Mouse (Mus musculus) bone marrow macrophage, adult 2 months (primary cell): ENCODE results near the gene Ppfibp1. TPM values are rescaled to one million over a fixed set of nuclear protein-coding genes. Genes with fewer than 3 reads are reported as not detected.

ENCODE experiments used
- H3K27ac ChIP-seq: 2 replicates; pipeline ENCODE4 v1.5.1; 2012; ENCODE audit warnings: low read depth, low read length; ENCODE audit not compliant: insufficient read depth
- H3K4me1 ChIP-seq: 2 replicates; pipeline ENCODE4 v1.6.1; 2012; ENCODE audit warnings: low read length; ENCODE audit not compliant: control insufficient read depth, insufficient read depth
- H3K4me3 ChIP-seq: 2 replicates; pipeline ENCODE4 v1.5.1; 2012; ENCODE audit warnings: mild to moderate bottlenecking, low read length, moderate library complexity; ENCODE audit not compliant: insufficient read depth
- CTCF ChIP-seq: IDR thresholded peaks from 2 replicates; pipeline ENCODE4 v1.5.1; 2012; ENCODE audit warnings: low read depth, mild to moderate bottlenecking, low read length, moderate library complexity
- POLR2A ChIP-seq: IDR thresholded peaks from 2 replicates; pipeline ENCODE4 v1.6.1; 2012; ENCODE audit warnings: mild to moderate bottlenecking, low read depth, low read length, borderline replicate concordance
- polyA plus RNA-seq: library from polyadenylated mRNA; stranded (reverse); fragments of >200 nt; gene quantifications from 2 replicates; pipeline ENCODE4 v1.2.4, GENCODE M21; 2012; ENCODE audit not compliant: missing spikeins, insufficient read depth, insufficient read length

Gene Ppfibp1
- polyA plus RNA-seq, 1 experiment: 31.2 TPM

DNA sequence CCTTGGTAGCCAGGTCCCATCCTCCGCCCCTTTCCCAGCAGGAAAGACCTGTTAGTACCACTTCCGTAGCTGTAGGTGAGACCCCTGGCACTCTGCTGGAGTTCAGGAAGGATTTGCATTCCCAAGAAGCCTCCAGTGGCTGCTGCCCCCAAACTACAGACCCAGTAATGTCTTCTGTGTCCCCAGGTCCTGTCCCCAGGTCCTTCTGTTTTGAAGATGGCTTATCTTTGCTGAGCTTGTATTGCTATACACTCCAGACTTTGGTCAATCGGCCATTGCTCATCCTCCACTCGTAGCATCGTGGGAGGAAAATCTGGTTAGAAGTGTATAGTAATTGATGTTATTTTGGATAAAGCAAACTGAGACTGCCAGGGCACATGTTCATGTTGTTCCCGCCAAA, 79.5 kb downstream of the Ppfibp1 start:
- TF ChIP-seq CTCF (no peak), POLR2A (no peak)
- no peak overlapping the region for H3K27ac ChIP-seq
- 0 out of 2 replicates have a peak, but pooled peaks cover under 1% of the 10 kb centered on the region for H3K4me1 ChIP-seq
- no peak overlapping the region for H3K4me3 ChIP-seq

DNA sequence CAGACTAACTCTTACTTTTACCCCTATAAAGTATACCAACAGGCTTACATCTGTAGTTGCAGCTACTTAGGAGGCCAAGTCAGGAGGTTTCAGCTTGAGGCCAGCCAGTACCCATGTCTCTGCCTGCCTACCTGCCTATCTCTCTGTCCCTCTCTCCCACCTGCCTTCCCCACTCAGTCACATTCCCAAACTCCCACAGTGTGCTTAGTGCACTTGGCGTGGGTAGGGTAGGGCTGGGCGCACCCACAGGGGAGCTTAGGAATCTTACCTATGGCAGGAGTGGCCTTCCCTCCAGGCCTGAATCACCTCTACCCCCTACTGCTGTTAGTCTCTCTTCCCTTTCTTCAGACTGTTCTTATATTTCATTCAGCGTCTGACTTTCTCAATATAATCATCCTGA, 82.5 kb downstream of the Ppfibp1 start:
- peaks cover 3% of the 10 kb centered on the region; the same call in 1 of the 2 replicates for H3K4me1 ChIP-seq
- TF ChIP-seq POLR2A: no peak
- no peak for TF ChIP-seq CTCF
- H3K4me3 ChIP-seq: no peak overlapping the region
- no peak overlapping the region for H3K27ac ChIP-seq

- no peak overlapping the region for H3K27ac ChIP-seq
- TF ChIP-seq CTCF: no peak
- TF ChIP-seq POLR2A: no peak
- H3K4me1 ChIP-seq: peaks cover 3% of the 10 kb centered on the region; the same call in 1 of the 2 replicates
- no peak overlapping the region for H3K4me3 ChIP-seq
Observed at GRCm38 (mm10) chr6:146971366-146971765, 83.1 kb downstream of the Ppfibp1 start.

- Histone ChIP-seq H3K4me1 (peaks cover 3% of the 10 kb centered on the region; the same call in 1 of the 2 replicates), H3K27ac (no peak overlapping the region), H3K4me3 (no peak overlapping the region)
- TF ChIP-seq CTCF (no peak), POLR2A (no peak)
Observed at GRCm38 (mm10) chr6:146972009-146972408, 83.7 kb downstream of the Ppfibp1 start.

- no peak for TF ChIP-seq CTCF
- TF ChIP-seq POLR2A: no peak
- H3K4me1 ChIP-seq: peaks cover 3% of the 10 kb centered on the region; the same call in 1 of the 2 replicates
- no peak overlapping the region for H3K27ac ChIP-seq
- no peak overlapping the region for H3K4me3 ChIP-seq
Observed at GRCm38 (mm10) chr6:146972740-146973139, 84.5 kb downstream of the Ppfibp1 start.

DNA sequence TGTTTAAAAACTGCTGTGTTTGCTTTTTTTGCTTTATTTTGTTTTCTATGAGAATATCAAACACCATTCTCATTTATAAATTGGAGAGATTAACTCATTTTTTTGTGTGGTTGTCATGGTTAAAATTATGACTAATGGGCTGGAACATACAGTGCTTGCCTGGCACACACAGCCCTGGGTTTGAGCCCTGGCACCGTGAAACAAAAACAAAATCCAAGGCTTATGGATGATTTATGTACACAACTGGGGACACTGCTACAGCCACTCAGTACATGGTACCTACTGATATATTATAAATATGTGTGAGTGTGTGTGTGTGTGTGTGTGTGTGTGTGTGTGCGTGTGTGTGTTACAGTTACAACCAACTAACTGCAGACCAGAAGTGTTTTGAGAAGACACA, 85.1 kb downstream of the Ppfibp1 start:
- H3K4me1 ChIP-seq: peaks cover 3% of the 10 kb centered on the region; the same call in 1 of the 2 replicates
- no peak overlapping the region for H3K27ac ChIP-seq
- H3K4me3 ChIP-seq: no peak overlapping the region
- TF ChIP-seq CTCF (no peak), POLR2A (no peak)

DNA sequence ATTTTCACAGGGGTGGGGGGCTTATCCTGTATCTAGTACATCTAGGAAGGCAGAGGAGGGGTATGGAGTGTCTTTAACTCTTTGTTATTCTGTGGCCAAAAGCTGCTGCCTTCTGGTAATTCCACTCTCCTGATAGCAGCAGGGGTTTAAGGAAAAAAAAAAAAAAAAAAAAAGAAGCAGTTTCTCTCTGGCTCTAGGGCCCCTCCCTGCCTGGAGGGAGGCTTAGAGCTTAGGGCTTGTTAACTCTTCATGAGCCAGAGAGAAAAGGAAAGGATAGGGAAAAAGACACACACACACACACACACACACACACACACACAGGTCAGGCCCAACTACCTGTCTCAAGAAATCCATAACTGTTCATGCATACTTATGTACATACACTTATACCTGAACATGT, 85.5 kb downstream of the Ppfibp1 start:
- peaks cover 3% of the 10 kb centered on the region; the same call in 1 of the 2 replicates for H3K4me1 ChIP-seq
- H3K27ac ChIP-seq: no peak overlapping the region
- no peak overlapping the region for H3K4me3 ChIP-seq
- TF ChIP-seq CTCF (no peak), POLR2A (no peak)

DNA sequence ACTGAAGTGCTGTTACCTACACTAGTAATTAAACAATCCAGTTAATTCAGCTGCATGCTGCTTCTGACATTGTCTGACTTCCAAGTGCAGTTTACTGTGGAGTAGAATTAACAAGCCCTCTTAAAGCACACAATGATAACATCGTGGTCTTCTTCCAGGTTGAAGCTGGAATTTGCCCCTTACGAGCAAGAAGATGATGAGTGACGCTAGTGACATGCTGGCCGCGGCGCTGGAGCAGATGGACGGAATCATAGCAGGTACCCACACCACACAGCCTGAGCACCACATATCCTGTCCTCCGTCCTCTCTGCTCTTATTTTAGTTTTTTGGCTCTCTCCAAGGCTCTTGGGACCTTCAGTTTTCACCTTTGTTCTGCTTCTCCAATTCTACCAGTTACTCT, 88.2 kb downstream of the Ppfibp1 start:
- peaks cover 3% of the 10 kb centered on the region; the same call in 1 of the 2 replicates for H3K4me1 ChIP-seq
- no peak overlapping the region for H3K4me3 ChIP-seq
- H3K27ac ChIP-seq: no peak overlapping the region
- no peak for TF ChIP-seq CTCF

GRCm38 (mm10) chr6:146978691-146979114, 90.4 kb downstream of the Ppfibp1 start:
- Histone ChIP-seq H3K27ac (no peak overlapping the region), H3K4me1 (peaks cover 11% of the 10 kb centered on the region), H3K4me3 (no peak overlapping the region)
- no peak for TF ChIP-seq CTCF

DNA sequence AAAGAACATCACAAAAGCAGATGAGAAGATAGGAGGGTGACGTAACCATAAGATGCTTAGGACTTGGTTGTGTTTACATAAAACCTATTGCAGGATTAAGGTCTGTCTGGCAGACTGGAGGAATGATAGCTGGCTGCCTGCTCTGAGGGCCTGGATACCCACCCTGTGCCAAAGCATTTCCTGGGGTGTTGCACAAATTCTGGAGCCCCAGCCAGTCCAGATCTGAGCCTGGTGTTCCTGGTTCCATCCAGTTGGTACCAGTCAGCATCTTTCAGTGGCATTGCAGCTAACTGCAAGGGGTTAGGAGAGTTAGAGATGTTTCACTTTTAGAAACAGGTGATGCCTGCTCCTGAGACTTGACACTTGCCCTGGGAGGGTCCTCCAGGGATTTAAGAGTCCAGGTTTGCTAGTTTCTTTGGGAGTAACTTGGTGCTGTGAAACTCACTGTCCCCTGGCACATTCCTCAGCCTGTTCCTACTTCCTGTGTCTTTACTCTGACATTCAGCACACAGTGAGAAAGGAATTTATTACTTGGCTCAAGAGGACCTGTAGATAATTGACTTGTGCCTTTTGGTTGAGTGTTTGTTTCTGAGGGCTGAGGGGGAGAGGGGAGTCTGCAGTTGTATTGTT, 90.9 kb downstream of the Ppfibp1 start:
- no peak overlapping the region for H3K27ac ChIP-seq
- no peak for TF ChIP-seq POLR2A
- no peak for TF ChIP-seq CTCF
- no peak overlapping the region for H3K4me3 ChIP-seq
- peaks cover 17% of the 10 kb centered on the region for H3K4me1 ChIP-seq
